Mouse (Mus musculus): ENCODE data around the gene Plcd3. TPM values are rescaled to one million over a fixed set of nuclear protein-coding genes. Genes with fewer than 3 reads are reported as not detected.

Gene Plcd3
- total and polyA plus RNA-seq, 3 experiments, result 7.1 to 24.3 (median 11.3) TPM

DNA sequence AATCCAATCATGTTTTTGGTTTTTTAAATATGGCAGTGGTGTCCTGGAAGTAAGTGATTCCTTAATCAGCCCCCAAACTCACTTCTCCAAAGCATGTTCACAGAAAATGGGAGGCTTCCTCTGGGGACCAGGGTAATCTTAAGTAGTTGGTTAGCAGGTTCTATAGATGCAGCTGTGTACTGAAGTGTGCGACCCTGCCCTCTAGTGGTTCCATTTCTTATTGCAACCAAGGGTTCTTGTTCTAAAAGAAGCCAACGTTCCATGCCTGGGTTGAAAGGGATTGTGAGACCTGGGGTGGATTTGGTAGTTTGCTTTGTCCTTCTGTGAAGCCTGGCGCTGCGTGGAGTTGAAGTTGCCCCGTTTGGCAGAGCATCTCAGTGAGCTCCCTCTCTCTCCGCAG is 46.7 kb downstream of the Plcd3 start:
- peaks cover 86 to 92% of the 10 kb centered on the region in 2 experiments for H3K36me3 ChIP-seq (replicated peaks in 1 of 2; ENCODE audit: control insufficient read depth in 1 of 2, insufficient read depth in 1 of 2, low read length in 1 of 2)
- H3K27me3 ChIP-seq (replicated peaks), result no peaks in the 10 kb centered on the region
- no peak overlapping the region for H3K4me2 ChIP-seq (ENCODE audit: insufficient read depth, low read depth, poor library complexity, severe bottlenecking)
- dilution Hi-C loops (cut with MboI; ENCODE audit: extremely low pct_ligation_motif_present, extremely low pct_unique_long_range_greater_than_20kb, low sequenced_read_pairs) (no loop called here), in situ Hi-C loops (cut with MboI; ENCODE audit: low pct_ligation_motif_present, low pct_unique_long_range_greater_than_20kb, low sequenced_read_pairs) (no loop called here)
- H3K4me3 ChIP-seq (replicated peaks in 1 of 3; ENCODE audit: low read depth in 2 of 3, low read length in 2 of 3, poor library complexity in 1 of 3), result no peak overlapping the region
- H3K9me3 ChIP-seq (replicated peaks; ENCODE audit: low read length), result no peaks in the 10 kb centered on the region
- peak; percentile 91 for DNase-seq (ENCODE audit: extremely low read depth)
- peak; percentile 89 to 91 for TF ChIP-seq CTCF (conservative IDR thresholded peaks at IDR 0.05 in 1 of 2, IDR thresholded peaks at IDR 0.05 in 1 of 2; ENCODE audit: low read depth in 2 of 2, low read length in 2 of 2)
- no peak for TF ChIP-seq EP300 (IDR thresholded peaks at IDR 0.05; ENCODE audit: low read length)
- peak; percentile 35; the same call in 1 of the 2 replicates for TF ChIP-seq TCF12 (IDR thresholded peaks at IDR 0.05; ENCODE audit: low read depth, low read length)
- TF ChIP-seq SMC3 (IDR thresholded peaks at IDR 0.05; ENCODE audit: low read depth, low read length), result peak; percentile 74
- TF ChIP-seq POLR2AphosphoS2 (IDR thresholded peaks at IDR 0.05; ENCODE audit: low read depth, low read length), result no peak
- TF ChIP-seq TBP (conservative IDR thresholded peaks at IDR 0.05; ENCODE audit: low read depth, low read length), result no peak
- no peak for TF ChIP-seq ZMIZ1 (IDR thresholded peaks at IDR 0.05; ENCODE audit: low read depth, low read length)
- TF ChIP-seq KAT2A (IDR thresholded peaks at IDR 0.05; ENCODE audit: insufficient replicate concordance, low read length), result no peak
- no peak for TF ChIP-seq ZKSCAN1 (IDR thresholded peaks at IDR 0.05; ENCODE audit: borderline replicate concordance, low read depth, low read length)
- peak; percentile 70 for TF ChIP-seq RAD21 (IDR thresholded peaks at IDR 0.05; ENCODE audit: low read depth, low read length)
- TF ChIP-seq ZNF384 (IDR thresholded peaks at IDR 0.05; ENCODE audit: low read depth, low read length), result no peak
- no peak for TF ChIP-seq RCOR1 (conservative IDR thresholded peaks at IDR 0.05; ENCODE audit: low read depth, low read length)
- peaks cover 10 to 56% of the 10 kb centered on the region in 2 experiments for H3K4me1 ChIP-seq (ENCODE audit: control insufficient read depth in 1 of 2, insufficient read depth in 2 of 2)
- H3K9ac ChIP-seq (ENCODE audit: insufficient read depth, low read depth), result no peak overlapping the region
- no peak overlapping the region for H3K27ac ChIP-seq (ENCODE audit: insufficient read depth, low read depth)
- H3K79me2 ChIP-seq (replicated peaks; ENCODE audit: control insufficient read depth, extremely low read depth, insufficient read depth, poor library complexity, severe bottlenecking), result no peaks in the 10 kb centered on the region; the same call in 1 of the 2 replicates

DNA sequence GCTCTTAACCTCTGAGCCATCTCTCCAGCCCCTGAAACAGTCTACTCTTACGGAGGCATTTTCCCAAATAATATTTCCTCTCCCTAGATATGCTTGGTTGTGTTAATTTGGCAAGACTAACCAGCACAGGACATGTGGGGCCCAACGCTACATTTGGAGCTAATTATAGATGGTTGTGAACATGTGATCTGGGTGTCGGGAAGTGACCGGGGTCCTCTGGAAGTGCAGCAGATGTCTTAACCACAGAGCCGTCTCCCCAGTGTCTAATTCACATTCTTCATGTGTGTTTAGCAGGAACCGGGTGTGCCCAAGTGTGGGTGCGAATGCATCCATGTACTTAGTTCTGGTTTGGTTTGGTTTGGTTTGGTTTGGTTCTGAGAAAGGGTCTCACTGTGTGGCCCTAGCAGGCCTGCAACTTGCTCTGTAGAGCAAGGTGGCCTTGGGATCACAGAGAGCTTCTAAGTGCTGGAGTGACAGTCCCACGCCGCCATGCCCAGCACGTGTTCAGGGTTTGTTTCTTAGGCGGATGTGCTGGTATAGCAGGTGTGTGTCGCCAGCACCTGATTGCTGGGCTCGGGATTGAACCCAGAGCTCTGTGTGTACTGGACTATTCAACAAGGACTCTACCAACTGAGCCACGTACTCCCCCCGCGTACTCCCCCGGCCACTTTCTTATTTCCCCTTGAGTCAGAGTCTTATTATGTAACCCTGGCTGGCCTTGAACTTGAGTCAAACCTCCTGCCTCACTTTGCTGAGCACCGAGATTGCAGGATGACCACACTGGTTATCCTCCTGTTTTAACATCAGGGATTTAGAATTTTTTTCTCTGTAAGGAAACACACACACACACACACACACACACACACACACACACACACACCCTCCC is 48.0 kb downstream of the Plcd3 start:
- no peak overlapping the region for H3K9ac ChIP-seq (ENCODE audit: insufficient read depth, low read depth)
- H3K4me2 ChIP-seq (ENCODE audit: insufficient read depth, low read depth, poor library complexity, severe bottlenecking), result no peak overlapping the region
- H3K27ac ChIP-seq (ENCODE audit: insufficient read depth, low read depth), result no peak overlapping the region
- no peak for DNase-seq (ENCODE audit: extremely low read depth)
- in situ Hi-C loops (cut with MboI; ENCODE audit: low pct_ligation_motif_present, low pct_unique_long_range_greater_than_20kb, low sequenced_read_pairs), result no loop called here
- H3K9me3 ChIP-seq (replicated peaks; ENCODE audit: low read length), result no peaks in the 10 kb centered on the region
- H3K4me3 ChIP-seq (replicated peaks in 1 of 3; ENCODE audit: low read depth in 2 of 3, low read length in 2 of 3, poor library complexity in 1 of 3), result no peak overlapping the region
- H3K36me3 ChIP-seq (replicated peaks in 1 of 2; ENCODE audit: control insufficient read depth in 1 of 2, insufficient read depth in 1 of 2, low read length in 1 of 2), result peaks cover 79 to 82% of the 10 kb centered on the region in 2 experiments
- TF ChIP-seq BHLHE40 (IDR thresholded peaks at IDR 0.05; ENCODE audit: low read depth, low read length) (no peak), JUN (IDR thresholded peaks at IDR 0.05; ENCODE audit: insufficient read depth, low read depth, low read length) (no peak), UBTF (IDR thresholded peaks at IDR 0.05; ENCODE audit: low read depth, low read length) (no peak), MAX (IDR thresholded peaks at IDR 0.05; ENCODE audit: low read length) (no peak), ZC3H11A (IDR thresholded peaks at IDR 0.05; ENCODE audit: low read depth, low read length) (no peak), USF1 (IDR thresholded peaks at IDR 0.05; ENCODE audit: low read depth, low read length) (no peak), NELFE (IDR thresholded peaks at IDR 0.05; ENCODE audit: low read depth, low read length) (no peak), JUND (conservative IDR thresholded peaks at IDR 0.05; ENCODE audit: low read depth, low read length) (no peak), ELF1 (IDR thresholded peaks at IDR 0.05; ENCODE audit: low read depth, low read length) (no peak), MEF2A (IDR thresholded peaks at IDR 0.05; ENCODE audit: borderline replicate concordance, low read depth, low read length) (no peak), CTCF (conservative IDR thresholded peaks at IDR 0.05 in 1 of 2, IDR thresholded peaks at IDR 0.05 in 1 of 2; ENCODE audit: low read depth in 2 of 2, low read length in 2 of 2) (no peak), SIN3A (IDR thresholded peaks at IDR 0.05; ENCODE audit: low read length) (no peak), CHD2 (IDR thresholded peaks at IDR 0.05; ENCODE audit: low read length) (no peak), EP300 (IDR thresholded peaks at IDR 0.05; ENCODE audit: low read length) (no peak), MAFK (IDR thresholded peaks at IDR 0.05; ENCODE audit: insufficient replicate concordance, low read length) (no peak), CHD1 (IDR thresholded peaks at IDR 0.05; ENCODE audit: low read depth, low read length) (no peak), POLR2AphosphoS2 (IDR thresholded peaks at IDR 0.05; ENCODE audit: low read depth, low read length) (no peak), MXI1 (IDR thresholded peaks at IDR 0.05; ENCODE audit: low read depth, low read length) (no peak), POLR2A (IDR thresholded peaks at IDR 0.05; ENCODE audit: low read depth, low read length) (no peak), NRF1 (IDR thresholded peaks at IDR 0.05; ENCODE audit: low read depth, low read length) (no peak)
- dilution Hi-C loops (cut with MboI; ENCODE audit: extremely low pct_ligation_motif_present, extremely low pct_unique_long_range_greater_than_20kb, low sequenced_read_pairs), result no loop called here
- H3K4me1 ChIP-seq (ENCODE audit: control insufficient read depth in 1 of 2, insufficient read depth in 2 of 2), result peaks cover 10 to 54% of the 10 kb centered on the region in 2 experiments
- no peaks in the 10 kb centered on the region; the same call in 1 of the 2 replicates for H3K79me2 ChIP-seq (replicated peaks; ENCODE audit: control insufficient read depth, extremely low read depth, insufficient read depth, poor library complexity, severe bottlenecking)
- no peaks in the 10 kb centered on the region for H3K27me3 ChIP-seq (replicated peaks)

Data from CH12.LX (cell line).